Mouse (Mus musculus) liver, embryonic 13.5 days (tissue): ENCODE measurements at regions not wholly inside any gene's neighbourhood (a gene's known extent, or its start where the extent isn't known, plus 50 kb on each side); places are given as distances from the start of the nearest gene placed in this dataset.

Experiments
- ATAC-seq: fragments of 200-750 bp; cut with Nextera tagmentation; 2 replicates; pipeline ENCODE4 v1.8.0; 2017; ENCODE audit warnings: low read depth, mild to moderate bottlenecking, moderate number of reproducible peaks, moderate library complexity
- DNase-seq: peaks from one replicate; pipeline ENCODE4 v3.0.0; 2022
- H3K27ac ChIP-seq: fragments of 300-500 bp; sonication (generic); 2 replicates; pipeline ENCODE4 v1.5.1; 2015; ENCODE audit warnings: moderate library complexity, mild to moderate bottlenecking, inconsistent platforms
- H3K27me3 ChIP-seq: fragments of 300-500 bp; sonication (generic); 2 replicates; pipeline ENCODE4 v1.6.1; 2015; ENCODE audit warnings: mild to moderate bottlenecking, inconsistent platforms
- H3K36me3 ChIP-seq: fragments of 300-500 bp; sonication (generic); 2 replicates; pipeline ENCODE4 v1.6.1; 2015; ENCODE audit warnings: mild to moderate bottlenecking, inconsistent platforms
- H3K4me1 ChIP-seq: fragments of 300-500 bp; sonication (generic); replicated peaks from 2 replicates; pipeline ENCODE4 v1.6.1; 2015; ENCODE audit warnings: inconsistent platforms
- H3K4me2 ChIP-seq: fragments of 300-500 bp; sonication (generic); 2 replicates; pipeline ENCODE4 v1.6.1; 2015; ENCODE audit warnings: inconsistent platforms, mild to moderate bottlenecking, moderate library complexity
- H3K4me3 ChIP-seq: fragments of 300-500 bp; sonication (generic); replicated peaks from 2 replicates; pipeline ENCODE4 v1.5.1; 2015; ENCODE audit warnings: mild to moderate bottlenecking, inconsistent platforms
- H3K9ac ChIP-seq: fragments of 300-500 bp; sonication (generic); 2 replicates; pipeline ENCODE4 v1.6.1; 2015; ENCODE audit warnings: mild to moderate bottlenecking, inconsistent platforms
- H3K9me3 ChIP-seq: fragments of 300-500 bp; sonication (generic); replicated peaks from 2 replicates; pipeline ENCODE4 v1.6.1; 2016; ENCODE audit warnings: inconsistent platforms
- WGBS: fragments of 180-500 bp; shearing (Covaris S2); methylation state at CpG from one replicate; pipeline ENCODE4 v1.1.7; 2015; ENCODE audit not compliant: insufficient replicate concordance; 5-methylcytosine and 5-hydroxymethylcytosine counted together

- ATAC-seq (no peak), DNase-seq (no peak)
- Histone ChIP-seq H3K9me3 (no peaks in the 10 kb centered on the region), H3K4me3 (no peak overlapping the region), H3K36me3 (no peaks in the 10 kb centered on the region), H3K4me1 (no peaks in the 10 kb centered on the region), H3K27me3 (no peaks in the 10 kb centered on the region), H3K27ac (no peak overlapping the region), H3K9ac (no peak overlapping the region), H3K4me2 (no peak overlapping the region)
- WGBS, result 87% methylated on average over 13 of the region's 13 CpGs
Measured at GRCm38 (mm10) chr2:137808401-137809230, 447.7 kb upstream of the Btbd3 start.

GRCm38 (mm10) chr2:137807594-137808295, 448.6 kb upstream of the Btbd3 start:
- H3K9ac ChIP-seq, result no peak overlapping the region
- H3K9me3 ChIP-seq, result no peaks in the 10 kb centered on the region
- no peak overlapping the region for H3K4me3 ChIP-seq
- no peak overlapping the region for H3K4me2 ChIP-seq
- no peaks in the 10 kb centered on the region for H3K27me3 ChIP-seq
- no peaks in the 10 kb centered on the region for H3K36me3 ChIP-seq
- no peak for DNase-seq
- ATAC-seq, result no peak
- H3K27ac ChIP-seq, result no peak overlapping the region
- WGBS, result 62% methylated on average over 5 of the region's 5 CpGs
- no peaks in the 10 kb centered on the region for H3K4me1 ChIP-seq

- Histone ChIP-seq H3K36me3 (no peaks in the 10 kb centered on the region), H3K4me3 (no peak overlapping the region), H3K27me3 (no peaks in the 10 kb centered on the region), H3K9me3 (no peaks in the 10 kb centered on the region), H3K4me1 (no peaks in the 10 kb centered on the region), H3K27ac (no peak overlapping the region), H3K9ac (no peak overlapping the region), H3K4me2 (no peak overlapping the region)
- 57% methylated on average over 2 of the region's 2 CpGs for WGBS
- no peak for ATAC-seq
- DNase-seq, result no peak
Measured at GRCm38 (mm10) chr2:137794841-137795240, 461.5 kb upstream of the Btbd3 start.

- H3K36me3 ChIP-seq, result no peaks in the 10 kb centered on the region
- WGBS, result 57% methylated on average over 6 of the region's 6 CpGs
- H3K4me2 ChIP-seq, result no peak overlapping the region
- no peak for DNase-seq
- no peaks in the 10 kb centered on the region for H3K27me3 ChIP-seq
- H3K27ac ChIP-seq, result no peak overlapping the region
- H3K9ac ChIP-seq, result no peak overlapping the region
- no peaks in the 10 kb centered on the region for H3K4me1 ChIP-seq
- no peak for ATAC-seq
- H3K9me3 ChIP-seq, result no peaks in the 10 kb centered on the region
- no peak overlapping the region for H3K4me3 ChIP-seq
Measured at GRCm38 (mm10) chr2:137784091-137784490, 472.3 kb upstream of the Btbd3 start.

GRCm38 (mm10) chr2:137777430-137777829, 478.9 kb upstream of the Btbd3 start:
- no peaks in the 10 kb centered on the region for H3K9me3 ChIP-seq
- WGBS, result 57% methylated on average over 3 of the region's 3 CpGs
- DNase-seq (no peak), ATAC-seq (no peak)
- no peak overlapping the region for H3K4me2 ChIP-seq
- no peaks in the 10 kb centered on the region for H3K4me1 ChIP-seq
- H3K36me3 ChIP-seq, result no peaks in the 10 kb centered on the region
- H3K4me3 ChIP-seq, result no peak overlapping the region
- no peaks in the 10 kb centered on the region for H3K27me3 ChIP-seq
- H3K27ac ChIP-seq, result no peak overlapping the region
- H3K9ac ChIP-seq, result no peak overlapping the region

GRCm38 (mm10) chr2:137764785-137765184, 491.6 kb upstream of the Btbd3 start:
- no peaks in the 10 kb centered on the region for H3K9me3 ChIP-seq
- ATAC-seq (no peak), DNase-seq (no peak)
- H3K4me3 ChIP-seq, result no peak overlapping the region
- H3K4me1 ChIP-seq, result no peaks in the 10 kb centered on the region
- H3K4me2 ChIP-seq, result no peak overlapping the region
- no peak overlapping the region for H3K27ac ChIP-seq
- H3K9ac ChIP-seq, result no peak overlapping the region
- no peaks in the 10 kb centered on the region for H3K36me3 ChIP-seq
- no peaks in the 10 kb centered on the region for H3K27me3 ChIP-seq

GRCm38 (mm10) chr2:137759455-137759854, 496.9 kb upstream of the Btbd3 start:
- 55% methylated on average over 2 of the region's 2 CpGs for WGBS
- Histone ChIP-seq H3K9ac (no peak overlapping the region), H3K27me3 (no peaks in the 10 kb centered on the region), H3K9me3 (no peaks in the 10 kb centered on the region), H3K4me3 (no peak overlapping the region), H3K27ac (no peak overlapping the region), H3K4me2 (no peak overlapping the region), H3K36me3 (no peaks in the 10 kb centered on the region), H3K4me1 (no peaks in the 10 kb centered on the region)
- ATAC-seq (no peak), DNase-seq (no peak)

GRCm38 (mm10) chr2:137758389-137758788, 498.0 kb upstream of the Btbd3 start:
- Histone ChIP-seq H3K9me3 (no peaks in the 10 kb centered on the region), H3K4me2 (no peak overlapping the region), H3K4me1 (no peaks in the 10 kb centered on the region), H3K27me3 (no peaks in the 10 kb centered on the region), H3K4me3 (no peak overlapping the region), H3K27ac (no peak overlapping the region), H3K9ac (no peak overlapping the region), H3K36me3 (no peaks in the 10 kb centered on the region)
- ATAC-seq, result no peak
- WGBS, result 39% methylated on average over 4 of the region's 4 CpGs
- DNase-seq, result no peak

GRCm38 (mm10) chr2:137757231-137758212, 498.8 kb upstream of the Btbd3 start:
- H3K4me1 ChIP-seq, result no peaks in the 10 kb centered on the region
- DNase-seq (no peak), ATAC-seq (no peak)
- H3K9me3 ChIP-seq, result no peaks in the 10 kb centered on the region
- no peaks in the 10 kb centered on the region for H3K36me3 ChIP-seq
- H3K9ac ChIP-seq, result no peak overlapping the region
- no peaks in the 10 kb centered on the region for H3K27me3 ChIP-seq
- no peak overlapping the region for H3K27ac ChIP-seq
- H3K4me2 ChIP-seq, result no peak overlapping the region
- WGBS, result 48% methylated on average over 13 of the region's 13 CpGs
- no peak overlapping the region for H3K4me3 ChIP-seq

- no peak overlapping the region for H3K4me2 ChIP-seq
- no peak overlapping the region for H3K4me3 ChIP-seq
- no peak for ATAC-seq
- H3K27me3 ChIP-seq, result no peaks in the 10 kb centered on the region
- 15% methylated on average over 3 of the region's 3 CpGs for WGBS
- H3K27ac ChIP-seq, result no peak overlapping the region
- H3K9ac ChIP-seq, result no peak overlapping the region
- DNase-seq, result no peak
- H3K36me3 ChIP-seq, result no peaks in the 10 kb centered on the region
- H3K9me3 ChIP-seq, result no peaks in the 10 kb centered on the region
- no peaks in the 10 kb centered on the region for H3K4me1 ChIP-seq
Measured at GRCm38 (mm10) chr2:137756220-137756619, 500.1 kb upstream of the Btbd3 start.

GRCm38 (mm10) chr2:137754481-137754880, 501.9 kb upstream of the Btbd3 start:
- DNase-seq (no peak), ATAC-seq (no peak)
- Histone ChIP-seq H3K9ac (no peak overlapping the region), H3K27me3 (no peaks in the 10 kb centered on the region), H3K27ac (no peak overlapping the region), H3K4me1 (no peaks in the 10 kb centered on the region), H3K4me3 (no peak overlapping the region), H3K4me2 (no peak overlapping the region), H3K36me3 (no peaks in the 10 kb centered on the region), H3K9me3 (no peaks in the 10 kb centered on the region)
- WGBS, result 79% methylated on average over 3 of the region's 3 CpGs
